Mouse (Mus musculus) kidney, postnatal 14 days (tissue): ENCODE measurements around the gene Sult1d1.
"Not testable (repeated sequence)": the region's sequence is repeated elsewhere in the genome, so short reads cannot be mapped to it uniquely, and the experiment has no call there.

Source experiments
- DNase-seq: peaks from one replicate; pipeline ENCODE4 v3.0.0; 2022; ENCODE audit warnings: mixed read lengths

The Sult1d1 gene

GRCm38 (mm10) chr5:87568845-87569244 lies at the start of gene Sult1d1:
Gene Sult1d1 (minus strand): TSS chr5:87569027.
- DNase-seq: peak; percentile 56

GRCm38 (mm10) chr5:87615128-87615390 lies 46.2 kb upstream of the Sult1d1 start:
- no peak for DNase-seq

DNA sequence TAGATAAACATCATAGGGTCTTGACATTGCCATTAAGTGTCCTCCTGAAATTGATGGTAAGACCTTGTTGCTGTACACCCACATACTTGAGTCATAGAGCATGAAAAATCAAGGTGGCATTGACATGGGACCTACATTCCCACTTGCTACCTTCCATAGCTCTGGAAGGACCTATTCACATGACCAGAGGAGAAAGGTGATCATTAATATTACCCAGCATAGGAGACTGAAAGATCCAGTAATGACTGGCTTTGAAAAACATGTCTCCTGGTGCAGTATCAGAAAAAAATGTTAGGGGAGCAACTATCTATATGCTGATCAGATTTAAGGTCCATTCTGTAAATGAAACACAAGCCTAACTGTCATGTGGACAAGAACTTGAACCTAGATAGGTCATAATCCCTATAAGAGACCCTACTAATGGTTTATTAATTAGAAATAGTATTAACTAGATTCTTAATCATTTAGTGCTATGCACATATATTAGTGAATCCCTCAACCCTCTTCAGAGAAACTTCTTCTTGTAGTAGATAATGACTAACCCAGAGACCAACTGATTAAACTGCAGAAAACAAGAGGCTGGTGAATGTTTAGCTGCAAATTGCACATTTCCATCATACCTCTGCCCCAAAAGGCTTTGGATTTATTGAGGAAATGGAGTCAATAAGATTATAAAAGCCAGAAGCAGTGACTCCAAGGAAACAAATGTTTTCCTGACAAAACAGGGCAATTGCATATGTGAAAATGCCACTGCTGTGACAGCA lies 45.7 kb upstream of the Sult1d1 start:
- DNase-seq: peak; percentile 35

DNA sequence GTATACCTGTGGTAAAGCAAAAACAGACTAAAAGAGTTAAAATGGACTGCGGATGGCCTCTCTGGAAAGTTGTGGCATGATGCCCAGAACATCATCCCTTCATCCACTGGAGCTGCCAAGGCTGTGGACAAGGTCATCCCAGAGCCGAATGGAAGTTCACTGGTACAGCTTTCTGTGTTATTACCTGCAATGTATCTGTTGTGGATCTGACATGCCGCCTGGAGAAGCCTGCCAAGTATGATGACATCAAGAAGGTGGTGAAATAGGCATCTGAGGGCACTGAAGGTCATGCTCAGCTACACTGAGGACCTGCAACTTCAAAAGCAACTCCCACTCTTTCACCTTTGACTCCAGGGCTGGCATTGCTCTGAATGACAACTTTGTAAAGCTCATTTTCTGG lies 32.2 kb upstream of the Sult1d1 start:
- peak; percentile 35 for DNase-seq

GRCm38 (mm10) chr5:87597891-87598290 lies 29.1 kb upstream of the Sult1d1 start:
- no peak for DNase-seq

DNA sequence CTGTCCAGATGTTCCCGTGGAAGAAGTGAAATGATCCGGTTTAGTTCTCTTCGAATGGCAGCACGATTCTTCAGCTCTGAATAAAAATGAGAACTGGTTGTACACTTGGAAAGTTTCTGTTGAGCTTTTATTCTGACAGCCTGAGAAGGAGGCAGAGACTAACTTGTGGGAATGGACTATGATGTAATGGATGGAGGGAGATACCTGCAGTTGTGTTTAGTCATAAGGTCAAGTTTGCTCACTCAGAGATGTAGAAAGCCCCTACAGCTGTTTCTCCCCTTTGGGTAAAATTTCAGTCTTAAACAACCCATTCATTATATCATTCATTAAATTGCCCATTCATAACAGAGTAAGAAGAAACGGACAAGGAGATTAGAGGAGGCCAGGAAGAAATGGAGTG lies 22.7 kb upstream of the Sult1d1 start, which contains the start of gene Sult1e1:
Sult1e1 (minus strand) TSS at position 101 of the 400 bp plus-strand sequence.
- DNase-seq: no peak

DNA sequence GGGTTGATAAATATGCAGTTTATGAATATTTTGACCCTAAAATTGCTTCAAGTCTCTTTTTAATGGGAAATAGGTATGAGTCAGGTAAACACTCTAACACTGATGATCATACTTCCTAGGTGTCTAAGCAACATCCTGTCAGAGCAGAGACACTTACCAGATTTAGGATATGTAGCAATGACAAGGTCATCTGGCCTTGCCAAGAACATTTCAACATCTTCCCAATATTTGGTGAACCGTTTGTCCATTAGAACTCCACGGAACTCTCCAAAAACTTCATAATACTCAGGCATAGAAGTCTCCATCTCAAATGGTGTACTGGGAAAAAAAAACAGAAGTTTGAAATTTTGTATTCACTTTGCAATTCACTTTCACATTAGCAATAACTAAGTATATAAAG lies 21.1 kb upstream of the Sult1d1 start:
- no peak for DNase-seq

- DNase-seq: no peak
These were observed 11.6 kb upstream of the Sult1d1 start for GRCm38 (mm10) chr5:87580389-87580788.

DNA sequence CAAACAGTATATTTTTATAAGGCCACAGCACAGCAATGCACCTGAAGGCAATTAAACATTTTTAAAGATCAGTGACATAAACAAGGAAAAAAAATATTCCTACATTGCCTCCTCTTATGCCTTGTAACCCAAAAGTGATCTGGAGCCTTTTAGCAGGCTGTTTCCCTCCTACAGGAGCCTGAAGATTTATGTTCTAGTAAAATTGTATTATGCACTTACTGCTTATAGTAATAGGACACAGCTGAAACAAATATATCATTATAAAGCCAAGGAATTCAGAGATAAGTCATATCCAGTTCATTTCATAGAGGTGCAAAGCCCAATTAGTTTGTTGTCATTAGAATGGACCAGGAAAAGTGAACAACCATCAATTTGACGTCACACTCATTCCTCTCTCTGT lies 5.3 kb upstream of the Sult1d1 start:
- DNase-seq: no peak

DNA sequence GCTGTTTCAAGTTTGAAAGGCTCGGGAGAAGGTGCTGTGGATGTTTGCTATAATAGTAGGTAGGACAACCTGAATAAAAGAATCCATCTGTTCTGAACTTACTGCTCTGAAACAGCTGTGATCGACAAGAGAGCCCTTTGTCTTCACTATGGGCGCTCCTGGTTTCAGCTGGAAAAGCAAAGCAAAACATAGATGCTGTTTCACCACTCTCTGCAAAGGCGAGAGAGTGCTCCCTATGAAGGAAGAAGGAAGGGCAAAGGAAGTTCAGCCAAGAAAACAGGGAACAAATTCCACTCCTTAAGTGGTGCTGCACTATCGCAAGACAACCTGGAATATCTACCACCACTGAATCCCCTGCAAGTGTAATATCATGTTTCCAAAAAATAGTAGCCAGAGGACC lies 4.7 kb upstream of the Sult1d1 start:
- DNase-seq: peak; percentile 14

- no peak for DNase-seq
These were observed 4.0 kb upstream of the Sult1d1 start for GRCm38 (mm10) chr5:87572781-87573180.

DNA sequence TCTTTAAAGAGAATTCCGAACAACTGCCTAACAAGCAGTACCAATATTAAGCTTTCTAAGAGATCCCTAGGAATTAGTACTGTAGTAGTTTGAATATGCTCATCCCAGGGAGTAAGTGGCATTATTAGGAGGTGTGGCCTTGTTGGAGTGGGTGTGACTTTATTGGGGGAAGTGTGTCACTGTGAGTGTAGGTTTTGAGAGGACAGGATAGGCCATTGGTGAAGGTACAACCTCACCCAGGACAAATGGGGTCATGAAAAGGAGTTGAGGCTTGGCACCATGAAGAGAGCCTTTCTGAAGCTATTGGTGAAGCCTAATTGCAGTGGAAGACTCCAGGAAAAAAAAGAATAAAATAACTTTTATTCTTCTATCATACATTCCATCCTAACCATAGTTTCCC lies 1.5 kb downstream of the Sult1d1 start:
- DNase-seq: peak; percentile 45

DNA sequence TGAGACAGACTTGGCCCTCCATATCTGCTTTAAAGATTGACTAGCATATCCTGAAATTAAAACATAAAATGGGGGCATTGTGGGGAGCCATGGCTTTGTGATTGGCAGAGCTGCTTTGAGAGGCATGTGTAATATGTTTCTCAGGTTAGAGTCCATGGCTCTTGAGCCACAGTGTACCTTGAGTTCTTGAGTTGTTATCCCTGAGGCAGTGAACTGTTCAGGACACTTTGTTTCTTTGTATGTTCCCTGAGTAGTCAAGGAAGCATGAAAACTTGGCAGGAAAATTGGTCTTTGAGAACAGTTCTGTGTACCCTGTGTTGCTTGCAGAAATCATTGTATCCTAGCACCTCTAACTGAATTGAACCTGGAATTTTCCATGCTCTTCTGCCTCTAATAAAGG lies 5.9 kb downstream of the Sult1d1 start:
- peak; percentile 81 for DNase-seq

DNA sequence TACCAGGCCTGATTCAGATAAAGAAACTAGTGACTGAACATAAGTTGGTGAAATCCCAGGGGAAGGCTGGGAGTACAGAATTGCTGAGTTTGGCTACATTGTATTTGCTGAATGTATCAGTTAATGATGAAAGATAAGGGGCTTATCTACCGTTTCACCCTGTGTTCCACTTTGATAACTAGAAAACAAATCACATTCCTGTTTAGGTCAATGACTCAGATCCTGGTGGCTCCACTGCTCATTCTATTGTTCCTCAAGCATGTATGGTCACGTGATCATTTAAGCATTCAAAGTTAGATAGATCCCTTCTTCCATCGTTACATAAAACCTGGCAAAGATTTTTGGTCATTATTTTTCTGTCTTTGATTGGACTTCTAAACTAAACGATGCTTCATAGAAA lies 6.3 kb downstream of the Sult1d1 start:
- no peak for DNase-seq

- peak; percentile 17 for DNase-seq
These were observed 8.7 kb downstream of the Sult1d1 start for GRCm38 (mm10) chr5:87560145-87560544.

DNA sequence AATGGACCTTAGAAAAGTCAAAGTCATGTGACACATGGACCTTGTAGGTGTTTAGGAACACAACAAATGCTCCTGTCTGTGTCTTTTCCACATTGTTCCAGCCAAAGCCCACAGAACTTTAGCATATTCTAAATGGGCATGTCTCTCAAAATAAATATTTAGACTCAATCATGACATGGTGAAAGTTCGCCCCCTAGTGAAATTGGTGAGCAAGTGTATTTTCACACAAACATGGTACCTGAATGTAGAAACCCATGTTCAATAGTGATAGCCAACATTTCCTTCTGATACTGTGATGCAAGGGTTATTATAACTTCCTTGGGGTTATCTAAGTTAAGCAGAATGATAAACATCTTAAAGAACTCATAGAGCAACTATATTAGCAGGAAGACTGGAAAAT lies 17.9 kb downstream of the Sult1d1 start:
- no peak for DNase-seq

DNA sequence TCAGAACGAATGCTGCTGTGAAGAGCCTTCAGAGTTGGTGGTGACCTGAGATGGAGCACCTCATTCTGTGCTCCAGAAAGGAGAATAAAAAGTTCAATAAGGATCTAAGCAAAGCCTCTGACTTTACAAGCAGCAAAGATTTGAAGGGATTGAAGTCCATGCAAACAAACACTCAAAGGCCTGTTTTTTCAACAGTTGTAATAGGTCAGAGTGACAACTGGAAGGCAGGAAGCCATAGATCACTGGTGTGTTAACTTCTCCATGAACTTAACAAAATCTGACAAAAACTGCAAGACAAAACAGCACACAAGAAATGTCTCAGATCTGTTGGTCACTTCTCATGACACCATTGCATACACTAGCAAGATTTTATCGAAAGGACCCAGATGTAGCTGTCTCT lies 30.7 kb downstream of the Sult1d1 start, which contains the start of gene Sult1b1:
Sult1b1 (minus strand) TSS at position 85 of the 400 bp plus-strand sequence.
- no peak for DNase-seq

DNA sequence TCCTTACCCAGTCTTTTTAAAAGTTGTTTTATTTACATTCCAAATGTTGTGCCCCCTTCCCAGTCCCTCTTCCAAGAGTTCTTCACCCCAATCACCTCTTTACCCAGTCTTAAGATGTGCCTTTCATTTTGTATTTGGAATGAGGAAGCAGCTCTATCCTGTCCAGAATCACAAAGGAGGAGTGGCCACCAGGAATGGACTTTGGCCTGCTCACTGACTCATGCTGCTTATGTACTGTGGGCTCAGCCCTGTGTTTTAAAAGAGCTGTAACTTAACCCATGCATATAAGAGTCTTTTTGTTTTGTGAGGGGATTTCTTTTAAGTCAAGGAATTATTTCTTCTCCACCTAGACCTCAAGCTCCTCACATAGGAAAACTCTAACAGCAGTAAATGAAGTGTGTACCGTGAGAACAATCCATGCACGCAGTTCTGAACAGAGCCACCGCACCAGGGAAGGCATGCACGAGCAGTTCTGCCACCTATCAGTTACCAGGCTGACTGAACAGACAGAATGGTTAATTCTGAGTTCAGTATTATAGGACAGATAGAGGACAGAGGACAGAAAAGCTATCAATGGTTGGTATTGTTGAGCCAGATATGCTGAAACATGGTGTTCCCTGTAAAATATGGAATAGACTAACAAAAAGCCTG lies 32.7 kb downstream of the Sult1d1 start:
- peak; percentile 77 for DNase-seq

DNA sequence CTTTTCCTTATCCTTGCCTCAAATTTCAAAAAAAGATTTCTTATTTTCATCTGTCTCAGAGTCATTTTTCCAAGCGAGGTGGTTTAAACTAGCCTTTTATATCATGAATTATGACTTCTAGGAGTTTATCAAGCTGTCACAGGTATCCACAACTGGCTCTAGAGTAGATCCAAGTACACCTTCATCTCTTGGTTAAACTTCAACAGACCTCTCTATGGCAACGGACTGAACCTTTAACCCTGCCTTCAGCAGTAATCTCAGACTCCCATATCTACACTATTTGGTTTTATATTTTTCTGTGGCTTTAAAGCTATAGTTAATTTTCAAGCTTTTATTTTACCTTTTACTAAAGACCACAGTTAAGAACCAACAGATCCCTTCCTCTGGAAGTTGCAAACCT lies 36.5 kb downstream of the Sult1d1 start:
- DNase-seq: peak; percentile 60

- not testable (repeated sequence) for DNase-seq
These were observed 45.3 kb downstream of the Sult1d1 start for GRCm38 (mm10) chr5:87523561-87523960.

- no peak for DNase-seq
These were observed 62.9 kb downstream of the Sult1d1 start for GRCm38 (mm10) chr5:87505776-87506458.
